Mouse (Mus musculus) lung, postnatal 36 days (tissue): ENCODE data around the gene Gm17026.
"Not testable (repeated sequence)": the region's sequence is repeated elsewhere in the genome, so short reads cannot be mapped to it uniquely, and the experiment has no call there.

Experiments
- DNase-seq: peaks from one replicate; pipeline ENCODE4 v3.0.0; 2022; ENCODE audit warnings: mixed read lengths

Gm17026 gene

DNA sequence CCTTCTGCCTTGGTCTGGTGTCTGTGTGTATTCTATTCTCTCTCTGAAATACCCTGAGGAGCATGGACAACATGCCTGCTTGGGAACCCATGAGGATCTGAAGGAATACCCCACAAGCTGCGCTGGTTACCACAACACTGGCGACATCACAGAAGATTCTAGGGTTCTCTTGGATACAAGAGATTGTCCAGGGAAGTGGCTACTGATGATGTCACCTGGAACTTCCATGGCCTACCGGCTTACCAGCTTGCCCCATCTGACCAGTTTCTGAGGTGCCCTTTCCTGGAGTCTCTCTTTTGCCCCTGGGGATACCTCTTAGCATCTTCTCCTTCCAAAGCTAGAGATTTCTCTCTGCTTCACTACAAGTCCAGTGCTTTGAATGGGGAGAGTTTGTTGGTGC lies at the start of gene Gm17026:
Gene Gm17026 (minus strand): TSS at position 101 of the 400 bp plus-strand sequence.
- DNase-seq, result not testable (repeated sequence)

DNA sequence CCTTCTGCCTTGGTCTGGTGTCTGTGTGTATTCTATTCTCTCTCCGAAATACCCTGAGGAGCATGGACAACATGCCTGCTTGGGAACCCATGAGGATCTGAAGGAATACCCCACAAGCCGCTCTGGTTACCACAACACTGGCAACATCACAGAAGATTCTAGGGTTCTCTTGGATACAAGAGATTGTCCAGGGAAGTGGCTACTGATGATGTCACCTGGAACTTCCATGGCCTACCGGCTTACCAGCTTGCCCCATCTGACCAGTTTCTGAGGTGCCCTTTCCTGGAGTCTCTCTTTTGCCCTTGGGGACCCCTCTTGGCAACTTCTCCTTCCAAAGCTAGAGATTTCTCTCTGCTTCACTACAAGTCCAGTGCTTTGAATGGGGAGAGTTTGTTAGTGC lies 37.4 kb upstream of the Gm17026 start, which contains the start of gene Gm9611:
Gene Gm9611 (minus strand): TSS at position 101 of the 400 bp plus-strand sequence.
- DNase-seq, result not testable (repeated sequence)

GRCm38 (mm10) chr14:42216766-42217537 lies 42.9 kb downstream of the Gm17026 start:
- not testable (repeated sequence) for DNase-seq
